Mouse (Mus musculus): ENCODE measurements around the gene Galk2.
A peak's percentile ranks its signal among the peaks of the same experiment; 100 is the strongest.

The Galk2 gene

DNA sequence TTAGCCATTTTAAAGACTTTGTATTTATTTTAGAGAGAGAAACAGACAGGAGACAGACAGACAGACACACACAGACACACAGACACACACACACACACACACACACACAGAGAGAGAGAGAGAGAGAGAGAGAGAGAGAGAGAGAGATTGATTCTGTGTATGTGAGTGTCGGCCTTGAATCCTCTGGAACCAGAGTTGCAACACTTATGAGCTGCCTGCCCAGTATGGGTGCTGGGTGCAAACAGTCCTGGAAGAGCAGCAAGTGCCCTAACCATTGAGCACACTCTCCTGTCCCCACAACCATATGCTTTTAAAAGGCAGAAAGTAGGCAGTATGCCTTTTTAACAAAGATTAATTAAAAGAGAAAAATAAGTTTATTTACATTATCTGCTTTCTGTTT, 109.9 kb downstream of the Galk2 start:
- DNase-seq = no peak

DNA sequence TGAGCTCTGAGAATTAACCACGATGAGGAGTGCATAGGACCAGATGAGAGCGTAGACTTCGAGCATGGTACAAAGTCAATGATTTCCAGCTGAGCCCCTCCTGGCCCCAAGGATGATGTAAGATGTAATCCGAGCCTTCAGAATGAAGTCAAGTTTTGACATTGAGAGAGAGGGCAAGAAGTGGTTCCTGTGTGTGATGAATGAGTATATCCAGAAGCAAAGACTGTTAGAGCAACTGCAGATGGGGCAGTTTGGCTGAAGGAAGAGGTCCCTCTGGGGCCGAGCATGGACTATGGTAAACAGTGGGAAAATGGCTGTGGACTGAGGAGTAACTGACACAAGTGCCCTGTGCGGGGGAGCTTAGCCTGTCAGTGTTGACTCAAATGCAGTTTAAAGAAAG, 114.3 kb downstream of the Galk2 start:
- DNase-seq = no peak

- no peak for DNase-seq
Measured at GRCm38 (mm10) chr2:125975206-125975605, 116.3 kb downstream of the Galk2 start.

DNA sequence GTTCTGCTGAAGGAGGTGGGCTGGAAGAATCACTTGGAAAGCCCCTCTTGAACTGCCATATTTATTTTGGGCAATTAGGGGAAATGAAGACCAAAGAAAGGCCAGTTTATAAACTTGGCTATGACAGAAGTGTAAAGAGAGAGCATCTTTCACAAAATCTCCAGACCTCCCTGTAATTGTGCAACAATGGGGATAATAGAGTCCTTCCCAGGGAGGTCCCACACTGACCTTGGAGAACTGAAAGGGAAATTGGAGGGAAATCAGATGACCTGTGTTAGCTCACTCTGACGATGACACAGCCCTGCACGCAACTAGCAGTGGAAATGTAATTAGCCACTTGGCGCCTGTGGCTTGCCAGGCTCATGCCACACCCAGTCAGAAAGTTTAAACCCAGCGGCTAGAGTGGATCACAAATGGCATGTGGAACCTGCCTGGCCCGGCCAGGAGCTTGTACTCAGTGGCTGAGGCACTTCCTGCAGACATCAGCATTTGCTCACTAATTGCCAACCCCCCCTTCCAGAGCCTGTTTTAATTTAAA, 117.0 kb downstream of the Galk2 start:
- DNase-seq = no peak

- no peak for DNase-seq
Measured at GRCm38 (mm10) chr2:126002291-126002690, 143.4 kb downstream of the Galk2 start.

DNA sequence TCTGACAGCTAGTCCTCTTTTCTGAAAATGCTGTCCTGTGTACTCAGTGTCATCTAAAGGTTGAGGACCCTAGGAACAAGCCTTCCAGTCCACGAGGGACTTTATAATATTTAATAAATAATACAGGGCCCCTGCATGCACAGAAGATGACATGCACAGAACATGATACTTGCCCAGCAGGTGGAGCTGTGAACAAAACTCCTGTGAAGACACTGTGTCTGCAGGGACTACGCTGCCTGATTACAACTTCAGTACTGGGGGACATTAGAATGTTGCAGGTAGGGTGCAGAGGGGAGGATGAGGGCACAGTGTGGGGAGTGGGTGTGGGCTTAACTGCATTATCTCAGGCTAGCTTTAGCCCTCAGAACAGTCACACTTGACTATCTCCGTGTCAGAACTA, 147.2 kb downstream of the Galk2 start:
- peak; percentile 12 for DNase-seq

GRCm38 (mm10) chr2:126006742-126007141, 147.8 kb downstream of the Galk2 start:
- no peak for DNase-seq

DNA sequence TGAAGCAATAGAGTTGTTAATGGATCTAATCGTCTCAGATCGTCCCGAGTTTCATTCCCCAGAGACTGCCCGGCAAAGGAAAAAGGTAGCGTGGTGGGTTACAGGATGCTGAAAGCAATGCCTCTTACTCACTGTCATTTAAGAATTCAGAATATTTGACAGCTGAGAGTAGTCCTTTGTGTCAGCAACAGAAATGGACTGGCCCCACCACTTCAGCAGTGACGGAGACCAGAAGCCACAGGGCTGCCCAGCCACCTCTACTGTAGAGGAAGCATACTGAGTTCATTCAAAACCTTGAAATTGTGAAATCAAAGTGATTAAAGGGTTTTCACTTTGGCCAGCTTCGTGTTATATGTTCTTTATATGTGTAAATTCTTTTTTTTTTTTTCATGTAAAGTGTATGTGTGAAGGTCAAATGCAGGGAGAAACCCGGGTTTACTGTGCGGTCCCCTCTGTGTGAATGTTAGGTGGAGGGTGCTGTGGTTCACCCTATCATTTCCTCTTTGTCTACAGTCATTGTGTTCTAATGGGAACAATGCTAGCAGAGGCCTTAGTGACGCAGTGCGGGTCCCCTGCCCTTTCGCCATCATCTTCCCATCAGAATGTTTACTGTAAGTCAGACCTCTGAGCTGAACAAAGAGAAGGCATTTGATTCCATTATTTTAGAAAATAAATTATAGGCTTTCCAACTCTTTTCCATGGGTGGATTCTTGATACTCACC, 156.2 kb downstream of the Galk2 start:
- no peak for DNase-seq

DNA sequence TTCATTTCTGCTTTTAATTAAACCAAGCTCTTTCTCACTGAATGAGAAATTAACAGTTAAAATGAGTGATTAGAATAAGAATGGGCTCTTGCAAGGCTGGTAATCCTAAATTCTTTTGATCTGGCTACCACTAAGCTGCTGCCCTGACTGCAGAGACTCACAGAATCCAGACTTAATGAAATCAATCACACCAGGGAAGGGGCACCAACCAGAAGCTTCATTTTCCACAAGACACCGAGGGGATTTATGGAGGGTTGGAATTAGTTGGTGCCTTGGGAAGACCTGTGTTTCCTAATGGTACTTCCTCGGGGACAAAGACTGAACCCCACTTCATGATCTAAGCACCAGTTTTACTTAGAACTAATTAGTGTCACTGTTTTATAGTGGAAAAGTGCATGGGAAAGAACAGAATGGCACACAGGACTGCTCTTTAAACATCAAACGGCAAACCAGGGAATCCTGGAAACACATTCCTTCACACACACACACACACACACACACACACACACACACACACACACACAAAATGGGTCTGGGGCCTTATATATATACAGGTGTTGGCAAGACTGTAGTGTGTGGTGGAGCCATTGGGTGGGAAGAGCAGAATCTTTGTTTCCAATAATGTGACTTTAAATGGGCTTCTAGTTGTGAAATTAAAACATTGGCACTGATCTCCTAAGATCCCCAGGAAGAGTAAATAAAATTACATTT, 157.0 kb downstream of the Galk2 start:
- no peak for DNase-seq

- DNase-seq = no peak
Measured at GRCm38 (mm10) chr2:126031186-126031900, 172.4 kb downstream of the Galk2 start.

GRCm38 (mm10) chr2:126033114-126033972, 174.4 kb downstream of the Galk2 start:
- DNase-seq = no peak
